Mouse (Mus musculus): Measurements from ENCODE around the gene Enoph1. TPM values are rescaled to one million over a fixed set of nuclear protein-coding genes. Genes with fewer than 3 reads are reported as not detected.

The Enoph1 gene
- polyA plus RNA-seq, 1 experiment = 8.2 TPM

DNA sequence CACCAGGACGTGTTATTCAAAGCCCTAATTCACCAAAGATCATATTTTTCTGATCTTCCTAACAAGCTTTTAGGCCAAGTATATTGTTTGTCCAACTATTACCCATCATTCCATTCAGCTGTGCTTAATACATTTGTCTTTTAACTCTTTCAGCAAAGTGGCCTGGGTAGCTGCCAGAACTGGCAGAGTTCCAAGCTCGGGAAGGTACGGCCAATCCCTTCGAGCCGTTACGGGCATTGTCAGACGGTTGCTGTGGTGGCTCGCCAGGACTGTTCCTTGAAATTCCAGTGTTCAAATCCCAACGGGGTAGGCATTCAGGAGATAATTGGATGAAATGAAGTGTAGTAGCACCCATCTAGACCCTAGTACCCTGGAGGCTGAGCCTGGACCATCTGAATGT, 32.8 kb downstream of the Enoph1 start:
- Histone ChIP-seq H3K36me3 (ENCODE audit: control insufficient read depth, insufficient read depth) (no peaks in the 10 kb centered on the region), H3ac (ENCODE audit: control insufficient read depth, insufficient read length) (no peak overlapping the region), H3K4me3 (no peak overlapping the region), H3K4me2 (ENCODE audit: low read depth) (no peak overlapping the region), H3K79me2 (ENCODE audit: control insufficient read depth, insufficient read depth) (no peaks in the 10 kb centered on the region), H3K27me3 (ENCODE audit: control insufficient read depth, insufficient read depth, insufficient read length) (no peaks in the 10 kb centered on the region)
- TF ChIP-seq MAX (IDR thresholded peaks at IDR 0.05; ENCODE audit: low read depth) (no peak), E2F4 (IDR thresholded peaks at IDR 0.05; ENCODE audit: insufficient read depth) (no peak), SRF (IDR thresholded peaks at IDR 0.05; ENCODE audit: control insufficient read depth, insufficient read length, low read depth) (no peak), POLR2AphosphoS2 (IDR thresholded peaks at IDR 0.05; ENCODE audit: insufficient read length, low read depth) (no peak), CEBPB (IDR thresholded peaks at IDR 0.05; ENCODE audit: insufficient read depth, poor library complexity, severe bottlenecking) (no peak), POLR2A (IDR thresholded peaks at IDR 0.05; ENCODE audit: insufficient read length, low read depth) (no peak), TCF3 (IDR thresholded peaks at IDR 0.05; ENCODE audit: insufficient read length, low read depth) (no peak)

DNA sequence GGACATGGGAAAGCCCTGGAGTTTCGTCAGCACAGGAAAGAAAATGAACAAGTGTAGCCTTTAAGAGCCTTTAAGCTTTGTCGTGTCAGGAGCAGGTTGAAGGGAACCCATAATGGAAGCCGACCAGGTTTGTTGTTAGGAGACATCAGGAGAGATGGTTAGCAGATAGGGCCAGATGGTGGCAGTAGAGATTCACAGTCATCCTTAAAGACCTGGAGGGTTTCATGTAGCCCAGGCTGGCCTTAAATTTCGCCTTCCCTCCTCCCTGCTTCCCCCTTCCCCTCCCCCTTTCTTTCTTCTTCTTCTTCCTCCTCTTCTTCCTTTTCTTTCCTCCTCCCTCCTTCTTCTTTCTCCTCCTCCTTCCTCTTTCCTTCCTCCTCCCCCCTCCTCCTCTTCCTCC, 34.8 kb downstream of the Enoph1 start:
- Histone ChIP-seq H3K4me2 (ENCODE audit: low read depth) (no peak overlapping the region), H3K79me2 (ENCODE audit: control insufficient read depth, insufficient read depth) (no peaks in the 10 kb centered on the region), H3K27me3 (ENCODE audit: control insufficient read depth, insufficient read depth, insufficient read length) (no peaks in the 10 kb centered on the region), H3K4me3 (no peak overlapping the region), H3K36me3 (ENCODE audit: control insufficient read depth, insufficient read depth) (no peaks in the 10 kb centered on the region), H3ac (ENCODE audit: control insufficient read depth, insufficient read length) (no peak overlapping the region)
- TF ChIP-seq E2F4 (IDR thresholded peaks at IDR 0.05; ENCODE audit: insufficient read depth) = no peak
- no peak for TF ChIP-seq MAX (IDR thresholded peaks at IDR 0.05; ENCODE audit: low read depth)
- no peak for TF ChIP-seq MYOD1 (IDR thresholded peaks at IDR 0.05; ENCODE audit: control insufficient read depth in 1 of 3, insufficient read length in 2 of 3, low read depth in 2 of 3)
- TF ChIP-seq TCF12 (IDR thresholded peaks at IDR 0.05; ENCODE audit: insufficient read depth, poor library complexity, severe bottlenecking) = no peak
- TF ChIP-seq USF1 (IDR thresholded peaks at IDR 0.05; ENCODE audit: low read depth) = no peak

DNA sequence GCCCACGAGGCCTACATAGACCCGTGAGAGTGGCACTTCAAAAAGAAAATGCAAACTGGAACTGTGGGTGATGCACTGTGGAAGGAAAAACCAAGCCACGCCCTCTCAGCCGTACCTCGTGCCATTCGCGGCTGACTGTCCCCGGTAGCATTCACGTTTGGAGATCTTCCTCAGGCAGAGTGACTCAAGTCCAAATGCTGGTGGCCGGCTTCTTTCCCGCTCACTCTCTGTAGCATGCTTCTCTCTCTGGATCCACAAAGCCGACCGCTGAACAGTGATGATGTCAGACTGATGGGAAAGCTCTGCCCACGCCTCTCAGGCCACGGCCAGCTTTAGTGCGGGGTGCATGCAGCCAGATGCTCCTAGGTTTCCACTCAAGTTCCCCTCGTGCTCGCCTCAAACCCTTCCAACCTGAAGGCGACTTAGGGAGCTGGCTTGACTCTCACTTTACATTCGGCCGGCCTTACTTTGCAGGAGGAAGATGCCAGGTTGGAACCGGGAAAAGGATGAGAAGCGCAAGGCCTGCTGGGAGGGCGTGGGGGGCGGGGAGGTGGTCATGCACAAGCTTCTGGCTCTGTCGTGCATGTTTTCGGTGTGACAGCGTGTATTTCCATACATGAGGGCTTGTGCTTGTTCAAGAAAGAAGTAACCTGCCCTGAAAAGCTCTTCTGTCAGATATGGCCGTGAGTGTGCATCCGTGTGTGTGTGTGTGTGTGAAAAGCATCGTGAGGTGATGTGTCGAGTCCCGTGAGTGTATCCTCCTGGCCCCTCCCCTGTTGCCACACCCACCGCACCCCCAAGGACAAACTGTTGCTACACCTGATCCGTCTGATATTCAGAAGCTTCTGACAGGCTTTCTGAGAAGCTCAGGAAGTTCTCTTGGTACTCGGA, 39.5 kb downstream of the Enoph1 start:
- no peak overlapping the region for H3ac ChIP-seq (ENCODE audit: control insufficient read depth, insufficient read length)
- TF ChIP-seq E2F4 (IDR thresholded peaks at IDR 0.05; ENCODE audit: insufficient read depth) (no peak), USF1 (IDR thresholded peaks at IDR 0.05; ENCODE audit: low read depth) (no peak), MAX (IDR thresholded peaks at IDR 0.05; ENCODE audit: low read depth) (no peak), REST (IDR thresholded peaks at IDR 0.05; ENCODE audit: insufficient read depth, insufficient read length) (no peak), POLR2AphosphoS2 (IDR thresholded peaks at IDR 0.05; ENCODE audit: insufficient read length, low read depth) (no peak), TCF12 (IDR thresholded peaks at IDR 0.05; ENCODE audit: insufficient read depth, poor library complexity, severe bottlenecking) (no peak), CEBPB (IDR thresholded peaks at IDR 0.05; ENCODE audit: insufficient read depth, poor library complexity, severe bottlenecking) (no peak), MYOD1 (IDR thresholded peaks at IDR 0.05; ENCODE audit: control insufficient read depth in 1 of 3, insufficient read length in 2 of 3, low read depth in 2 of 3) (no peak), POLR2A (IDR thresholded peaks at IDR 0.05; ENCODE audit: insufficient read length, low read depth) (no peak), TCF3 (IDR thresholded peaks at IDR 0.05; ENCODE audit: insufficient read length, low read depth) (no peak), MYOG (IDR thresholded peaks at IDR 0.05; ENCODE audit: control insufficient read depth in 1 of 3, insufficient read depth in 1 of 3, insufficient read length in 2 of 3, low read depth in 2 of 3) (no peak), SRF (IDR thresholded peaks at IDR 0.05; ENCODE audit: control insufficient read depth, insufficient read length, low read depth) (no peak)
- H3K36me3 ChIP-seq (ENCODE audit: control insufficient read depth, insufficient read depth) = no peaks in the 10 kb centered on the region
- H3K27me3 ChIP-seq (ENCODE audit: control insufficient read depth, insufficient read depth, insufficient read length) = peaks cover 5% of the 10 kb centered on the region
- H3K79me2 ChIP-seq (ENCODE audit: control insufficient read depth, insufficient read depth) = no peaks in the 10 kb centered on the region
- peak overlapping the region; percentile 12 for H3K4me2 ChIP-seq (ENCODE audit: low read depth)
- H3K4me3 ChIP-seq = no peak overlapping the region

DNA sequence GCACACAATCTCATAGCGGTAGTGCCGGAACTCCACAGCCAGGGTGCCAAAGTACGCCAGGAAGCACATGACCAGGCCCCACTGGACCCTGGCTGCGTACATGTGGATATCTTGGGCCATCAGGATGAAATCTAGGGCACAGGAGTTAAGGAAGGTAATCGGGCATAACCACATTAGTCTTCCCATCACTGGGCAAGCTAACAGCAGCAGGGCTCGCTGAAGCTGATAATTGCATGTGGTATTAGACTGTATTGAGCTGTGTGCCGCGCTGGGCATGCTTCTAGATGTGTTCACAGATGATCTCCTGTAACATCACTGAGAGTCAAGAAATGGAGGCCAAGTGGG, 40.1 kb downstream of the Enoph1 start:
- Histone ChIP-seq H3K36me3 (ENCODE audit: control insufficient read depth, insufficient read depth) (no peaks in the 10 kb centered on the region), H3K4me2 (ENCODE audit: low read depth) (no peak overlapping the region), H3ac (ENCODE audit: control insufficient read depth, insufficient read length) (no peak overlapping the region), H3K4me3 (no peak overlapping the region), H3K27me3 (ENCODE audit: control insufficient read depth, insufficient read depth, insufficient read length) (peaks cover 5% of the 10 kb centered on the region), H3K79me2 (ENCODE audit: control insufficient read depth, insufficient read depth) (no peaks in the 10 kb centered on the region)
- TF ChIP-seq E2F4 (IDR thresholded peaks at IDR 0.05; ENCODE audit: insufficient read depth) (no peak), SRF (IDR thresholded peaks at IDR 0.05; ENCODE audit: control insufficient read depth, insufficient read length, low read depth) (no peak), MAX (IDR thresholded peaks at IDR 0.05; ENCODE audit: low read depth) (no peak), CEBPB (IDR thresholded peaks at IDR 0.05; ENCODE audit: insufficient read depth, poor library complexity, severe bottlenecking) (no peak)

DNA sequence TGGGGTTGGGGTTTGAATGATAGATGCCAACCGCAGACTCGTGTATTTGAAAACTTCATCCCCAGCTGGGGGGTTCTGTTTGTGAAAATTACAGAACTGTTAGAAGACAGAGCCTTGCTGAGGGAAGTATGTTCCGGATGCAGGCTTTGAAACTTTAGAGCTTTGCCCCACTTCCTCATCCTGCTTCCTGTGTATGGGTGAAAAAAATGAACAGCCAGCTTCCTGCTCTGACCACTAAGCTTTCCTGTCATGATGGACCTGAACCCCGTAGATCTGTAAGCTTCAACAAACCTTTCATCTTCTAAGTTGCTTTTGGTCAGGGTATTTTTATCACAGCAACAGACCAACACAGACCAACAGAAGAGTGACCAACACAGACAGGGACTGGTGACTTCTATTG, 42.2 kb downstream of the Enoph1 start:
- Histone ChIP-seq H3K4me2 (ENCODE audit: low read depth) (no peak overlapping the region), H3K27me3 (ENCODE audit: control insufficient read depth, insufficient read depth, insufficient read length) (peaks cover 13% of the 10 kb centered on the region), H3ac (ENCODE audit: control insufficient read depth, insufficient read length) (no peak overlapping the region), H3K4me3 (no peak overlapping the region), H3K79me2 (ENCODE audit: control insufficient read depth, insufficient read depth) (no peaks in the 10 kb centered on the region), H3K36me3 (ENCODE audit: control insufficient read depth, insufficient read depth) (no peaks in the 10 kb centered on the region)
- TF ChIP-seq REST (IDR thresholded peaks at IDR 0.05; ENCODE audit: insufficient read depth, insufficient read length) = no peak
- no peak for TF ChIP-seq MYOG (IDR thresholded peaks at IDR 0.05; ENCODE audit: control insufficient read depth in 1 of 3, insufficient read depth in 1 of 3, insufficient read length in 2 of 3, low read depth in 2 of 3)
- no peak for TF ChIP-seq TCF12 (IDR thresholded peaks at IDR 0.05; ENCODE audit: insufficient read depth, poor library complexity, severe bottlenecking)
